Mouse (Mus musculus) induced T-regulatory cell, adult 2 months (primary cell): ENCODE data around the gene Gja6.

Experiments used
- DNase-seq: peaks from one replicate; pipeline ENCODE4 v3.0.0-alpha.2; 2012; ENCODE audit warnings: low read depth

Gene Gja6

DNA sequence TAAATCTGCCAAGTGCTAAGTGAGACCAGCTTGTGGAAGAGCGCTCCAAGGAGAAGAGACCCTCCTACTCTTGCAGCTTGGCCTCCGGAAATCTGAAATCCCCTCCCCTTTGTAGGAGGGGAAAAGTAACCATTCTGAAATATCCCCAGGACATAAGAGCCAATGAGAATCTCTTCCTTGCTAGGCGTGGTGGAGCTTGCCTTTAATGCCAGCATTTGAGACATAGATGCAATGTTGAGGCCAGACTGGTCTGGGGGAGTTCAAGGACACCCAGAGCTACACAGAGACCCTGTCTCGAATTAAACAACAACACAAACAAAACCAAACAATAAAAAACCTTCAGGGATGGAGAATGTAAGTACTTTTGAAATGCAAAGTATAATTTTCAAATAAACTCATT is at the start of gene Gja6:
Gja6 (minus strand) TSS at position 101 of the 400 bp plus-strand sequence.
- DNase-seq: no peak

DNA sequence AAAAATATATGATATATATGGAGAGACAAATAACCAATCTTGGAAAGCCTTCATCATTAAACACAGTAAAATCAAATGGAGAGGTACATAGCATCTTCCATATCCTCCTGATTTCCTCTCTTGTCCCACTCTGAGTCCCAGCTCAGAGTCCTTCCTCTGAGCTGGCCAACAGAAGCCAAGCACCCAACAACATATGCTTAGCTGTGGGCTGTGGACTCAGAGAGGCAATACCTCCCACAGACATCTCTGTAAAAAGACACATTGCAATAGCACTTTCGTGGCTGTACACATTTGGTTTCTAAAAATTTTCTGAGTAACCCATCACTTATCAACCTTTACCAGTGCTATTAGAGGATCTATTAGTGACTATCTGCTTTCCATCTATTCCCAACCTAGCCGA is 42.7 kb upstream of the Gja6 start:
- DNase-seq: no peak

DNA sequence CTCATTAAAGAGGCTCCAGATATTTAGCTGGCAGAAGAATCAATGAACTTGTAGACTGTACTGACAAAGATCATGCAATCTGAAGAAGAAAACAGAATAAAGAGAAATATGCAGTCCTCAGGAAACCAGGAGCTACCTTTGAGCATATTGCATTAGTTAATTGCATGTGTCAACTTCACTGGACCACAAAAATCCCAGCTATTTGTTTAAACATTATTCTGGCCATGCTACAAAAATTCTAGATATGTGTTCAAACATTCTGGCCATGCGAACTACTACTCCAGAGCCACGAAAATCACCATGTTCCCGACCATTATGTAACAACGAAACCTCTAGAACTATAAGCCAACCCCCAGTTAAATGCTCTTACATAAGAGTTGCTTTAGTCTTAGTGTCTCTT is 37.9 kb upstream of the Gja6 start:
- no peak for DNase-seq

DNA sequence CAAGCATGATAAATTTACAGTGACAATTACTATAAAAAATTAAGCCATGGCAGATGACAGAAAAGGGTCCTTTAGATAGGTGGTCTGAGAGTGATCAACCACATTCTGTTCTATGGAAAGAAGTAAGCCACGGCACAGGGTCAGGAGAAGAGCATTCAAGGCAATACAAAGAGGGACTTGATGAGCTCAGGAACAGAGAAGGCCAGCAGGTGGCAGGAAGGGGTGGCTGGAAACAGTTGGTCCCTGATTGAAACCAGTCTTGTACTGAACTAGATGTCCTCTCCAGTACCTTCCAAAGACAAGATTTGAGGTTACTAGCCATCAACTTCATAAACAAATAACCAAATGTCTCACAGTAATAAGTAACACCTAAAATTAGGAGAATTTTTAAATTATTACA is 28.7 kb upstream of the Gja6 start:
- DNase-seq: peak; percentile 7

DNA sequence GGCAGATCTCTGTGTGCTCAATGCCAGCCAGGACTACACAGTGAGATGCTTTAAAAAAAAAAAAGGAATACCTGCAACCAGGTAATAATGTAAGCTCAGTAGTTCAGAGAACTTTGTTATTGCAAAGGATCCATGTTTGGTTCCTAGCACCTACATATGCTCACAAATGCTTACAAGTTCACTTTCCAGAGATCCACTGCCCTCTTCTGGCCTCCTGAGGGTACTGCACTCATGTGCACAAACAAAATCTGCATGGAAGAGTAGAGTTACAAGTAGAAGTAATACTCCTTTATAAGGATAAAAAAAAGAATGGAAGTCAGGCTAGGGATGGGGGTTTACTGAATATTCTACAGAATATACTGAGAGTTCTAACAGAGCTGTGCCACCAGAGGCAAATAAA is 23.8 kb upstream of the Gja6 start:
- DNase-seq: peak; percentile 25

DNA sequence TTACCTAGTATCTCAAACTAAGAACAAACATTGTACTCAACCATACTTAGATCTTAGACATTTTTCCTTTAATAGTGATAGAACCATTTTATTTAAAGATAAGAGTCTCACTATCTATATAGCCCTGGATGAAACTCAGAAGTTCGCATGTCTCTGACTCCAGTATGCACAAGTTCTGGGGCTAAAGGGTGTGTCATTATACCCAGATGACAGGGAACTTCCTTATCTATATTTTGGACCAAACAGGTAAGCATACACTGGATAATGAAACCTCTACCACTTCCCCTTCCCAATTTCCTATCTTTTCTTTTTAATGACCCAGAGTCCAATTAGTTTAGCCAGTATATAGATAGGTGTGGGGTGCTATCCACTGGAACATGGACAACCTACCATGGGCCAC is 22.0 kb upstream of the Gja6 start:
- DNase-seq: no peak

DNA sequence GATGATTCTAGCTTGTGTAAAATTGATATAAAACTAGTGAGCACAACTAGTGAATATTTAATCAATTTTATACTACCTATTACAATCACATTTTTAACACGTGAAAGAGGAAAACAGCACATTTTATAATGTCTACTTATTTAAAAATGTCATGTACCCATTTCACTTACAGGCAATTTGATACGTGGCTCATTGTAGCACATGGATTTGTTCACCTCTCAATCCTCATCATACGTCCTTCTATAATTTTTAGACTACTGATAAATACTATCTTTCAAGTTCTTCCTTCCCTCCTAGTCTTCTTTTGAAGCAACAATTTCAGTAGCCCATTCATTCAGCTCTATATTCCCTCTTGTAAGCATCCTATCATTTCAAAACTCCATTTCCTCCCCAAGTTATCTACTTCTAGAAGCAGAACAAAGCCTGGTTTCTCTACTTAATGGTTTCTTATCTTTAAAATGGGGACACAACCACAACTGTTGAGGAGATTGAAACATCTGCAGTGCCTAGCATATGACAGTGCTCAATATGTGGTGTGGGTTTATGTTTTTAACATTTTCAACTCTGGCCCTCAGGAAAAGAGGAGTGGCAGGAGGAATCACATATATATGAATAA is 12.3 kb upstream of the Gja6 start:
- no peak for DNase-seq

DNA sequence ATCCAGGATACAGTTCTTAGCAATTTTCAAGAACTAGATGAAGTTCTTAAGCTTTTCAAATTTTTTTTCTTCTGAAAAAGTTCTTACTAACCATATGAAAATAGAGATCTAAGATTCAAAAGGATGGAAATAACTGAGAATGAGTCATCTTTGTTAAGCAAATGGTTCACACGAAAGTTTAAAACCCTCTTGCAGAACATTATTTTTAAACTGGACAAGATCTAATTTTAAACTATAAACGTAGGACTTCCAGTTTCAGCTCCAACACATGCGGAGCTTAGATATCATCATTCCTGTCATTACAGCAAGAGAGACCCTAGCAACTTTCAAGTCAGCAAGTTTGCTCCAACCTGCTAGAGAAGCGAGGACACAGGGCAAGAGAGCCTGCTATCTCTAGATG is 375 bp downstream of the Gja6 start:
- no peak for DNase-seq

DNA sequence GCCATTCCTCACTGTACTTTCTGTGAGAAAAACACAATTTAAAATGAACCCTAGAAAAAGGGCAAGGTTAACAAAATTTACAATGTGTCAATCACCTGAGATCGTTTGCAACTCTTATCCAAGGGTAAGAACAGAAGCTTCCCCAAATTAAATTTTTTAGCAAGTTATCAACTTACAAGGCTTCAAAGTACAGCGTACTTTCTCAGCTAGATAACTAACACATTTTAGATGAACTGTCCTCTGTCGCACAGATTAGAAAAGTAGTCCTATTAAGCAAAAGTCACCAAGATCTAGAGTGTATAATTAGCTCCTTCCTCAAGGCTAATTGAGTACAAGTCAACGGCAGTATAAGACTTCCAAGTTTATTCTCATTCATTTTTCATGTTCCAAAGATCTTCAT is 939 bp downstream of the Gja6 start:
- no peak for DNase-seq

DNA sequence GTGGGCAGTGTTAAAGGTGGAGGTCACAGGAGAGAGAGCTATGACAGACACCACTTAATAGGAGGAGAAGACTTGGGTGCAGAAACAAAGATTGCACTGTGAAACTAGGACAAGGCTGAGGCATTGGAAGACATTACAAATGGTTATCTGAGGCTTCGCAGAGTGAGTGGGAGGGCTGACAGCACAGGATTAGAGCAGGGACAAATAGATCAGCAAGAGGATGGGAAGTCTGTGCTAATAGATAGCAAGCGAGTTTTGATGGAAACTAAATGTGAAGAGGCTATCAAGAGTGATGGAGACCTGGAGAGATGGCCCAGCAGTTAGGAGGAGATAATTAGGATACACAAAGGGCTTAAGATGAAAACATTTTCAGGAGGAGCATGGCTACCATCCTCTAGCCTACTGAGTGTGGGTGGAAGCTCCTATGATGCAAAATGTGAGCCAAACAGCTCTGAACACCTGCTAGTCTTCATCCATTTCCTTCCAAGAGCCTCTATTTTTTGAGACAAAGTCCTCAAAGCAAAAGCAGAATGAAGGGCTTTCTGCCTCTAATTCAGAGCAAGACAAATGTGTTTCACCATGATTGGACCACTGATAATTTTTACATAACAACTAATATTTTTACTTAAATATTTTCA is 1.7 kb downstream of the Gja6 start:
- no peak for DNase-seq

DNA sequence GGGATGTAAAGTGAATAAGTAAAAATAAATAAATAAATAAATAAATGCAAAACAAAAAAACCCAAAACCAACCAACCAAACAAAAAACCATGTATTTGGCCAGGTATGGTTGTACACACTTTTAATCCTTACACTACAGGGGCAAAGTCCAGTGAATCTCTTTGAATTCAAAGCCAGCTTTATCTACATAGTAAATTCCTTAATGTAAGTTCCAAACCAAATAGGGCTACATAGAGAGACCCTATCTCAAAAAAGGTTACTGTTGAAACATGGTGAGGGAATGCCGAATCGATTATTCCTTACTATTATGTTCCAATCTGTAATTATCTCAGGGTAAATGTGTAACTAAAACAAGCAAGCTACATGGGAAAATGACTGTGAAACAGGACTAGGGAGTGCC is 5.7 kb downstream of the Gja6 start:
- DNase-seq: no peak

DNA sequence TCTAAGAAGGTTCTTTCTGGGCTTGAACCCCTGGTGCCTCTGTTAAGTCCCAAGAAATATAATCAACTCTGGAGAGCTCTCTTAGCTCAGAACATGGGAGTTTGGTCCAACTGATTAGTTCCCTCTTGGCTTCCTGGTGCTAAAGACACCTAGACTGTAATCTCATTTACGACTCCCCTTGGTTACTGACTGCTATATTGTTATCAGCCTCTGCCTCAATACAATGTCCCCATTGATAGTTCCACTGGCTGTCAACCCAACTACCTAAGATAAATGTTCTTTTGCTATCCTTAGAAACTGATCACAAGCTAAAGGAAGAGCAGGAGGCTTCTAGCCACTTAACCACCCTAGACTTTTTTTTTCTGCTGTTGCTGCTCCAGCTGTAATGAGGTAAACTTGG is 14.8 kb downstream of the Gja6 start:
- DNase-seq: no peak

DNA sequence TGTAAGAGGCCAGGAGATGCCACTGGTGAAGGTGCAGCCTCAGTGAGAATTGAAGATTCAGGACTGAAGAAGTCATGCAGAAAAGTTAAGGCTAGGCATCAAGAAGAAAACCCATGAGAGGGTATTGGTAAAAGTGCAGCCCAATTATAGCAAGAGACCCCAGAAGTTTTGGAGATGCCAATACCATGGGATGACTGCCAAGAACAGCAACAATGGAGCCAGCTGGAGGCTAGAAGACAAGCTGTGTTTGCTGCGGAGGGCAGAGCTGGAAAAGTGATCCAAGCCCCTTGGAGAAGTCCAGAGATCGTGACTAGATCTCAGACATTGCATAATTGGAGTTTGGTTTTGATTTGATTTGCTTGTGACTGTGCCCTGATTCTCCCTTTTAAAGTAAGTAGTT is 20.6 kb downstream of the Gja6 start:
- DNase-seq: no peak

DNA sequence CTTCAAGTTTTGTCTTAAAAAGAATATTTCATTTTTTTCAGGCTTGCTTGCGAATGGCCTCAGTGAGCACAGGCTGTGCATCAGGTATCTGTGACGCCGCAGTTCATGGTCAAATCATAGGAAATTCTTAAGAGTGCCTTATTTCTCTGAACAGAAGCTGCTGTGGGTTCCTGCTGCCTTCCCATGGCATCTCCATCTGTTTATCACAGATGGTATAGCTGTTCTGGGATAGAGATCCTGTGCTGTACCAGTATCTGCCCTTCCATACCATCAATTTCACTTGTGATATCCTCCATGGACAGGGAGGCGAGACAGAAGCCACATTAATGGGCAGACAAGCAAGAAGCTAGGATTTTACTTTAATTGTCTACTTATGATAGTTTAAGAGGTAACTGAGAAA is 40.3 kb downstream of the Gja6 start:
- DNase-seq: no peak

DNA sequence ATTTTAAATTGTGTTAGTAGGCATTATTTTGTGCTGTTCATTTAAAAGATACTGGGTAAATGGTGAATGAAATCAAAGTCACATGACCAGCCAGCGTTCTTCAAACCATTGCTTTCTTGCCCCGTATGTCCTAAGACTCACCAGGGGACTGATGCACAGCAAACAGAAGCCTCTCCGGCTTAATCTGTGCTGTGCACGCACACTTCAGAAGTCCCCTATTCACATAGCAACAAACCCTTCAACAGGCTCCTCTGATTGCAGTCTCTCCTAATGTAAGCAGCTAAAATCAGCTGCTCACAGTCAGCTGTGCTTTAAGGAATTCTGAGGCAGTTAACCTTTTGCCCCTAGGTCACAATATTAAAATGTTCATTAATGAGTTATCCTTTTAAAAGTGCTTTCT is 41.8 kb downstream of the Gja6 start:
- DNase-seq: no peak

DNA sequence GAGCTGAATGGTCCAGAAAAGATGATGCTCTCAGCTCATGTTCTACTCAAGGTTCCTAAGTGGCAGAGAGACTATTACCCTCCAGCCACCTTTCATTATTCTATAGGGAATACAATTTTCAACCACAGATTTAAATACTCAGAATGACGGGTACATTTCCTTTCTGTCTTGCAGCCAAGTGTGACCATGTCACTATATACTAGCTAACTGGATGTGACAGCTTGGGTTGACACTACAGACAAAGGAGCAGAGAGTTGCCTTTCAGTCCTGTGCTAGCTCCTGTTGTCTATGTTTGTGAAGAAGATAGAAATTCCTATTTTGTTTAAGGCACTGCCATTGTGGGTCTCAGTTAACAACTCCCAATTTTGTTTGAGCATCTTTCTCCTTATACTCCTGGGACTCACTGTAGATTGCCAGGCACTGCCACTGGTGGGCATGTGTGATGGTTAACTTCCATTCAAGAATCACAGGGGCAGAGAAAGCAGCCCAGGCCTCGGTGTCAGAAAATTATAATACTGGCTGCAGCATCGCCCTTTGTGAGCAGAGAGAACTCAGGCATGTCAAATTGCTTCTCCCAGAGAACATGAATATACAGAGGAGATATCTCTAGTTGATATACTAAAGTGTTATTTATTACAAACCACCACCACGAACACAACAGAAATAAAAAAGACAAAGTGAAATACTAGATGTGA is 43.0 kb downstream of the Gja6 start:
- no peak for DNase-seq
